Mouse (Mus musculus) hindbrain, postnatal 0 days (tissue): Measurements from ENCODE around the gene Pcnx2. TPM values are rescaled to one million over a fixed set of nuclear protein-coding genes. Genes with fewer than 3 reads are reported as not detected.
A peak's percentile ranks its signal among the peaks of the same experiment; 100 is the strongest.

Experiments used
- ATAC-seq: fragments of 200-750 bp; cut with Nextera tagmentation; 2 replicates; pipeline ENCODE4 v1.8.0; 2017; ENCODE audit warnings: mild to moderate bottlenecking, moderate TSS enrichment, moderate library complexity
- DNase-seq: peaks from one replicate; pipeline ENCODE4 v3.0.0-alpha.2; 2015; ENCODE audit warnings: low spot score
- H3K27ac ChIP-seq: fragments of 300-500 bp; sonication (generic); 2 replicates; pipeline ENCODE4 v1.5.1; 2014; ENCODE audit warnings: mild to moderate bottlenecking
- H3K27me3 ChIP-seq: fragments of 300-500 bp; sonication (generic); 2 replicates; pipeline ENCODE4 v1.6.1; 2014; ENCODE audit warnings: low read length, mixed read lengths; ENCODE audit not compliant: insufficient read depth
- H3K36me3 ChIP-seq: fragments of 300-500 bp; sonication (generic); 2 replicates; pipeline ENCODE4 v1.6.1; 2014; ENCODE audit warnings: low read length, mixed read lengths; ENCODE audit not compliant: insufficient read depth
- H3K4me1 ChIP-seq: fragments of 300-500 bp; sonication (generic); 2 replicates; pipeline ENCODE4 v1.6.1; 2014; ENCODE audit warnings: antibody characterized with exemption, low read length, mixed read lengths; ENCODE audit not compliant: insufficient read depth
- H3K4me2 ChIP-seq: fragments of 300-500 bp; sonication (generic); 2 replicates; pipeline ENCODE4 v1.6.1; 2014; ENCODE audit warnings: low read depth, mild to moderate bottlenecking, low read length, moderate library complexity, mixed read lengths
- H3K4me3 ChIP-seq: fragments of 300-500 bp; sonication (generic); 2 replicates; pipeline ENCODE4 v1.5.1; 2014; ENCODE audit warnings: low read length
- H3K9ac ChIP-seq: fragments of 300-500 bp; sonication (generic); replicated peaks from 2 replicates; pipeline ENCODE4 v1.6.1; 2014; ENCODE audit warnings: mild to moderate bottlenecking, low read length, moderate library complexity, mixed read lengths
- H3K9me3 ChIP-seq: fragments of 300-500 bp; sonication (generic); 2 replicates; pipeline ENCODE4 v1.6.1; 2016; ENCODE audit warnings: low read length, mixed read lengths
- CTCF ChIP-seq: IDR thresholded peaks from 2 replicates; pipeline ENCODE4 v1.5.1; 2016; ENCODE audit warnings: antibody characterized with exemption, control low read depth, low read depth
- WGBS: fragments of 180-500 bp; shearing (Covaris S2); extraction: QIAGEN DNeasy Blood & Tissue Kit; methylation state at CpG from one replicate; pipeline ENCODE4 v1.1.7; 2014; 5-methylcytosine and 5-hydroxymethylcytosine counted together
- polyA plus RNA-seq: library from polyadenylated mRNA; unstranded; fragments of >200 nt; fragmentation: Nextera tagmentation; extraction: Ambion mirVana; gene quantifications from 2 replicates; pipeline ENCODE4 v1.2.1, GENCODE M21; 2015
- total RNA-seq: library from RNA; depleted of rRNA; stranded (reverse); fragments of >200 nt; gene quantifications from 2 replicates; pipeline ENCODE4 v1.2.3, GENCODE M21; 2014

Gene Pcnx2
- total and polyA plus RNA-seq, 2 experiments from 2014 or later, result 3.0 to 11.8 TPM

GRCm38 (mm10) chr8:125843122-125843836 lies 54.8 kb downstream of the Pcnx2 start:
- WGBS, result 32% methylated on average over 15 of the region's 15 CpGs
- TF ChIP-seq CTCF, result no peak
- H3K27ac ChIP-seq, result no peak overlapping the region
- H3K9ac ChIP-seq, result no peak overlapping the region
- H3K9me3 ChIP-seq, result no peaks in the 10 kb centered on the region
- H3K4me2 ChIP-seq, result no peak overlapping the region
- no peak overlapping the region for H3K4me3 ChIP-seq
- H3K27me3 ChIP-seq, result no peaks in the 10 kb centered on the region
- DNase-seq (peak; percentile 39), ATAC-seq (peak; percentile 48; the same call in 1 of the 2 replicates)
- no peaks in the 10 kb centered on the region for H3K4me1 ChIP-seq
- H3K36me3 ChIP-seq, result no peaks in the 10 kb centered on the region; the same call in 1 of the 2 replicates

GRCm38 (mm10) chr8:125842158-125842557 lies 56.0 kb downstream of the Pcnx2 start:
- H3K9ac ChIP-seq, result no peak overlapping the region
- DNase-seq (no peak), ATAC-seq (no peak)
- WGBS, result 77% methylated on average over 7 of the region's 7 CpGs
- H3K4me1 ChIP-seq, result no peaks in the 10 kb centered on the region
- no peaks in the 10 kb centered on the region; the same call in 1 of the 2 replicates for H3K36me3 ChIP-seq
- TF ChIP-seq CTCF, result no peak
- no peak overlapping the region for H3K4me2 ChIP-seq
- no peaks in the 10 kb centered on the region for H3K9me3 ChIP-seq
- H3K4me3 ChIP-seq, result no peak overlapping the region
- no peaks in the 10 kb centered on the region for H3K27me3 ChIP-seq
- no peak overlapping the region for H3K27ac ChIP-seq

- 37% methylated on average over 2 of the region's 2 CpGs for WGBS
- H3K9me3 ChIP-seq, result no peaks in the 10 kb centered on the region
- ATAC-seq (no peak), DNase-seq (peak; percentile 38)
- H3K27ac ChIP-seq, result no peak overlapping the region
- no peaks in the 10 kb centered on the region for H3K4me1 ChIP-seq
- no peak overlapping the region for H3K9ac ChIP-seq
- H3K27me3 ChIP-seq, result no peaks in the 10 kb centered on the region
- H3K4me3 ChIP-seq, result no peak overlapping the region
- no peaks in the 10 kb centered on the region for H3K36me3 ChIP-seq
- peak; percentile 67 for TF ChIP-seq CTCF
- H3K4me2 ChIP-seq, result no peak overlapping the region
These were observed 73.4 kb downstream of the Pcnx2 start for GRCm38 (mm10) chr8:125824688-125825087.

- Histone ChIP-seq H3K4me2 (no peak overlapping the region), H3K9me3 (no peaks in the 10 kb centered on the region), H3K4me3 (no peak overlapping the region), H3K36me3 (no peaks in the 10 kb centered on the region), H3K4me1 (no peaks in the 10 kb centered on the region), H3K27ac (no peak overlapping the region), H3K27me3 (no peaks in the 10 kb centered on the region), H3K9ac (no peak overlapping the region)
- DNase-seq, result no peak
- no peak for ATAC-seq
- 35% methylated on average over 12 of the region's 12 CpGs for WGBS
- no peak for TF ChIP-seq CTCF
These were observed 74.4 kb downstream of the Pcnx2 start for GRCm38 (mm10) chr8:125823719-125824118.

- ATAC-seq, result no peak
- Histone ChIP-seq H3K9ac (no peak overlapping the region), H3K9me3 (no peaks in the 10 kb centered on the region), H3K36me3 (no peaks in the 10 kb centered on the region), H3K4me2 (no peak overlapping the region), H3K4me1 (no peaks in the 10 kb centered on the region), H3K27ac (no peak overlapping the region), H3K27me3 (no peaks in the 10 kb centered on the region), H3K4me3 (no peak overlapping the region)
- TF ChIP-seq CTCF, result no peak
- no peak for DNase-seq
- WGBS, result 78% methylated on average over 14 of the region's 14 CpGs
These were observed 76.1 kb downstream of the Pcnx2 start for GRCm38 (mm10) chr8:125822065-125822464.

GRCm38 (mm10) chr8:125819797-125820196 lies 78.3 kb downstream of the Pcnx2 start:
- Histone ChIP-seq H3K9me3 (0 out of 2 replicates have a peak, but pooled peaks cover 3% of the 10 kb centered on the region), H3K27me3 (no peaks in the 10 kb centered on the region), H3K4me3 (no peak overlapping the region), H3K4me1 (no peaks in the 10 kb centered on the region), H3K27ac (no peak overlapping the region), H3K4me2 (no peak overlapping the region), H3K36me3 (peaks cover 3% of the 10 kb centered on the region; the same call in 1 of the 2 replicates), H3K9ac (no peak overlapping the region)
- DNase-seq (peak; percentile 57), ATAC-seq (no peak)
- TF ChIP-seq CTCF, result no peak
- WGBS, result 53% methylated on average over 7 of the region's 7 CpGs

- Histone ChIP-seq H3K9me3 (0 out of 2 replicates have a peak, but pooled peaks cover 6% of the 10 kb centered on the region), H3K27me3 (no peaks in the 10 kb centered on the region), H3K9ac (no peak overlapping the region), H3K4me2 (no peak overlapping the region), H3K36me3 (peaks cover 9% of the 10 kb centered on the region; the same call in 1 of the 2 replicates), H3K4me3 (no peak overlapping the region), H3K4me1 (no peaks in the 10 kb centered on the region), H3K27ac (no peak overlapping the region)
- DNase-seq (no peak), ATAC-seq (no peak)
- TF ChIP-seq CTCF, result no peak
- WGBS, result 60% methylated on average over 9 of the region's 9 CpGs
These were observed 79.3 kb downstream of the Pcnx2 start for GRCm38 (mm10) chr8:125818796-125819195.
